Mouse (Mus musculus) common myeloid progenitor, adult 5-6 weeks (primary cell): ENCODE data around the gene Gm8251. TPM values are rescaled to one million over a fixed set of nuclear protein-coding genes. Genes with fewer than 3 reads are reported as not detected.
"Not testable (repeated sequence)": the region's sequence is repeated elsewhere in the genome, so short reads cannot be mapped to it uniquely, and the experiment has no call there.

Experiments
- ATAC-seq: replicated peaks from 2 replicates; pipeline ENCODE4 v1.8.0; 2016; ENCODE audit warnings: low read depth, mild to moderate bottlenecking, moderate TSS enrichment, inconsistent platforms; ENCODE audit not compliant: poor library complexity, severe bottlenecking
- total RNA-seq: library from RNA; stranded (forward); fragments of 200-1000, 187-1606 nt; gene quantifications from 2 replicates; pipeline ENCODE4 v1.2.3, GENCODE M21; 2017

The Gm8251 gene
- total RNA-seq = 0.82 and 1.1 TPM in 2 replicates

GRCm38 (mm10) chr1:44061836-44062235 lies at the start of gene Gm8251:
Gene Gm8251 (minus strand): TSS chr1:44061936.
- ATAC-seq = no peak

- no peak for ATAC-seq
Observed at GRCm38 (mm10) chr1:44102939-44103338, 41.2 kb upstream of the Gm8251 start.

- peak; percentile 93 for ATAC-seq
Observed at GRCm38 (mm10) chr1:44102259-44102717, 40.6 kb upstream of the Gm8251 start, which contains the start of gene Tex30. Gene Tex30 (minus strand): TSS chr1:44102441.

GRCm38 (mm10) chr1:44101448-44102225 lies 39.9 kb upstream of the Gm8251 start:
- ATAC-seq = peak; percentile 64

- ATAC-seq = peak; percentile 96
Observed at GRCm38 (mm10) chr1:44064625-44065024, 2.9 kb upstream of the Gm8251 start.

GRCm38 (mm10) chr1:44063439-44063838 lies 1.7 kb upstream of the Gm8251 start:
- ATAC-seq = no peak

GRCm38 (mm10) chr1:44057805-44058204 lies 3.9 kb downstream of the Gm8251 start:
- no peak for ATAC-seq

GRCm38 (mm10) chr1:44046556-44046955 lies 15.2 kb downstream of the Gm8251 start:
- ATAC-seq = no peak

GRCm38 (mm10) chr1:44045689-44046088 lies 16.0 kb downstream of the Gm8251 start:
- ATAC-seq = not testable (repeated sequence)

GRCm38 (mm10) chr1:44042555-44042915 lies 19.2 kb downstream of the Gm8251 start:
- ATAC-seq = peak; percentile 40

GRCm38 (mm10) chr1:44041797-44042554 lies 19.8 kb downstream of the Gm8251 start:
- peak; percentile 88 for ATAC-seq

- ATAC-seq = no peak
Observed at GRCm38 (mm10) chr1:44032948-44033347, 28.8 kb downstream of the Gm8251 start.

- ATAC-seq = no peak
Observed at GRCm38 (mm10) chr1:44032213-44032612, 29.5 kb downstream of the Gm8251 start.

- ATAC-seq = no peak
Observed at GRCm38 (mm10) chr1:44027651-44028050, 34.1 kb downstream of the Gm8251 start.

- no peak for ATAC-seq
Observed at GRCm38 (mm10) chr1:44022656-44023055, 39.1 kb downstream of the Gm8251 start.

- ATAC-seq = no peak
Observed at GRCm38 (mm10) chr1:44019934-44020333, 41.8 kb downstream of the Gm8251 start, which contains the start of gene Mettl21c. Gene Mettl21c (minus strand): TSS chr1:44020034.

- ATAC-seq = no peak
Observed at GRCm38 (mm10) chr1:44015556-44015955, 46.2 kb downstream of the Gm8251 start.
